Mouse (Mus musculus): ENCODE results near the gene Arpc5l. TPM values are rescaled to one million over a fixed set of nuclear protein-coding genes. Genes with fewer than 3 reads are reported as not detected.

Gene Arpc5l
- polyA plus RNA-seq, 1 experiment from 2014 or later: 137 TPM

DNA sequence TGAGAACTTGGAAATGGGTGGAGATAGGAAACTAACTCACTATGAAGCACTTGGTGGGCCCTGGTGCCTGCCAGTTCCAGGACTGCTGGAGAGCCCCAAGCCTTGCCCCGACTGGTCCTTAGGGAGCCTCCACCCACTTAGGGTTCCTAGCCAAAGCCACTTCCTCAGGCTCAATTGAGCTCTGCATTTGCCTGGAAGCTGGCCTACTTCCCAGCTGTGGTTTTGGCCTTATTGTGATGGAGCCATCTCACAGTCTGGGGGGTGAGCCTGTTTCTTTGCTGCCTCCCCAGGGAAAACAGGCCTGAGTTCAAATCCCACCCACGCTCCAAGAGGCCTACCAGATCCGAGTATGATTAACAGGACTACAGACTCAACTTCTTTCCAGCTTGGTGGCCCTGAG is 18.6 kb upstream of the Arpc5l start:
- H3K4me3 ChIP-seq: no peak overlapping the region
- no peak for DNase-seq (ENCODE audit: low spot score)
- 88% methylated on average over 3 of the region's 3 CpGs for WGBS
- no peaks in the 10 kb centered on the region for H3K27me3 ChIP-seq (ENCODE audit: insufficient read depth, poor library complexity, severe bottlenecking)
- H3K9me3 ChIP-seq: peaks cover 13% of the 10 kb centered on the region
- H3K27ac ChIP-seq: no peak overlapping the region
- no peaks in the 10 kb centered on the region for H3K4me1 ChIP-seq (replicated peaks)
- no peaks in the 10 kb centered on the region for H3K36me3 ChIP-seq

DNA sequence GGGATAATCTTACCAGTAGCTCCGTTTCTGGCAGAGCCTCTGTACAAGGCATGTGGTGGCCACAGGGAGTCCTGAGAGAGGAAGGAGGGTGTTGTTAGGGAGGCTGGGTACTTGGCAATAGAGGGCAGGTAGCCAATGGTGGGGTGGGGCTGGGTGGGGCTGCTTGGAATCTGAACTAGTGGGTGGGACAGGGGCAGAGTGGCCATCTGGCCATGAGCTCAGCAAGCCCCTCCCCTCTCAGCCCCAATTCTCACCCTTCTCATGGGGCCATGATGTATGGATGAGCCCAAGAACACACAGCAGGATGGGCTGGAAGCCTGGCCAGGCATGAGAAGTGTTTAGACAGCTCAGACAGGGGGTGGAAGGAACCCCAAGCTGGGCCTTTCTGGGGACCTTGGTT is 17.8 kb upstream of the Arpc5l start:
- no peaks in the 10 kb centered on the region for H3K36me3 ChIP-seq
- H3K27ac ChIP-seq: no peak overlapping the region
- H3K9me3 ChIP-seq: peaks cover 13% of the 10 kb centered on the region
- H3K27me3 ChIP-seq (ENCODE audit: insufficient read depth, poor library complexity, severe bottlenecking): no peaks in the 10 kb centered on the region
- WGBS: 78% methylated on average over 1 of the region's 1 CpGs
- no peak for DNase-seq (ENCODE audit: low spot score)
- no peaks in the 10 kb centered on the region for H3K4me1 ChIP-seq (replicated peaks)
- no peak overlapping the region for H3K4me3 ChIP-seq

DNA sequence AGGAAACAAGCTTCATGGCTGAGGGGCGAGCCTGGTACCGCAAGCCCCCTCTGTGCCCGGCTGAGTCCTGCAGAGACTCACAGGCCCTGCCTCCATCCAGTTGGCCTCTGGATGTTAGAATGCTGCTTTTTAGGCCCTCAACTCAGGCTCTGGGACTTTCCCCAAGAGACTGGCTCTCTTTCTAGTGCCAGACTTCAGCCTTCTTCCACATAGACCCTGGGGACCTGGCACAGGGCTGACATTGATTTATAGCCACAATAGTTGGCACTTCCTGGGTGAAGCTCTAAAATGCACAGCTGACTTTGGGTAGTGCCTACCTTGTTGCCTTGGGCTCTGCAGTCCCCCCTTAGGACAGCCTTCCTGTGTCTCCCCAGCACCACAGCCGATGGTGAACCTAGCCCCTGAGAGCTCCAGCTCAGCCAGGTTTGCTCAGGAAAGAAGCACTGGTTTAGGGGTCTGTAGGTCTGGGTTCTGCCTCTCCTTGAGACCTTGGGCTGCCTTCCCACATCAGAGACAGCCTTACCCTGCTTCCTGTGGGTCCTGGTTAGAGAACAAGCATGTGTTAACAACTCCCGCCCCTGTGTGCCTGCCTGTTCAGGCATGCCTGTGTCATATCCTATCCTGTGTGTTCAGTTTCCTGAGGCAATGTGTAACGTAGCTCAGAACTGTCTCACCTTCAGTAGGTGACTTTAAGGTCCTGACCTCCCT is 17.2 kb upstream of the Arpc5l start:
- Histone ChIP-seq H3K4me1 (replicated peaks) (no peaks in the 10 kb centered on the region), H3K27ac (no peak overlapping the region), H3K9me3 (peaks cover 13% of the 10 kb centered on the region), H3K27me3 (ENCODE audit: insufficient read depth, poor library complexity, severe bottlenecking) (no peaks in the 10 kb centered on the region), H3K4me3 (no peak overlapping the region), H3K36me3 (no peaks in the 10 kb centered on the region)
- DNase-seq (ENCODE audit: low spot score): no peak
- 78% methylated on average over 6 of the region's 6 CpGs for WGBS

DNA sequence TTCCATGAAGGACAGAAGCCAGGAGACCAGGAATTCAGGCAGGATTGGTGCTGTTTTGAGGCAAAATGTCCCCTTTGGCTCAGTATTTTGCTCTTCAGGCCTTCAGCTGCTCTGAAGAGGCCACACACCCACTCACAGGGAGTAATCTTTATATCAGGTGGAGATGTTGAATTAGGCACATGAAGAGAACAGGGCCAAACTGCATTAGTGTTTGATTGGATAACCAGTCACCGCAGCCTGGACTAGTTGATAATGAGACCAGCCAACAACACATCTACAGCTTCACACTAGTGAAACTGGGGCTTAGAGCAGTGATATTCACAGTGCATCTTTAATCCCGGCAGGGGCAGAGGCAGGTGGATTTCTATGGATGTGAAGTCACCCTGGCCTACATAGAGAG is 16.2 kb upstream of the Arpc5l start:
- 95% methylated on average over 2 of the region's 2 CpGs for WGBS
- no peaks in the 10 kb centered on the region for H3K4me1 ChIP-seq (replicated peaks)

DNA sequence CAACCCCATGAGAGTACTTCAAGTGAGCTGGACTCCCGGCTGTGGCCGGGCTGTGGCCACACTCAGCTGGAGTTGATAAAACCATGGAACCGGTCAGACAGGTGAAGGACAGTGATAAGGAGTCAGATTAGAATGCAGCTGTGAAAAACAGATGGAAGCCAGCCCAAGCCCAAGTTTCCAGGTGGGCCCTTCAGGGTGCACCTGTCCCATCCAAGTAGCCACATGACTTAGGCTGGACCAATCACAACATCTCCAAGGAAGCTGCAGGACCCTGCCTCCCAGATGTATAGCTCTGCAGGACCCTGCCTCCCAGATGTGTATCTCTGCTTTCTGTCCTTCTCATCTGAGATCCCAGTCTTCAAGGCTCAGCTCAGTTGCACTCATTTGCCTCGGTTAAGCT is 13.1 kb upstream of the Arpc5l start:
- 79% methylated on average over 4 of the region's 4 CpGs for WGBS
- no peaks in the 10 kb centered on the region for H3K36me3 ChIP-seq
- no peaks in the 10 kb centered on the region for H3K9me3 ChIP-seq
- no peaks in the 10 kb centered on the region for H3K27me3 ChIP-seq (ENCODE audit: insufficient read depth, poor library complexity, severe bottlenecking)
- H3K4me3 ChIP-seq: no peak overlapping the region
- H3K4me1 ChIP-seq (replicated peaks): no peaks in the 10 kb centered on the region
- H3K27ac ChIP-seq: no peak overlapping the region
- DNase-seq (ENCODE audit: low spot score): no peak

More for the DNA sequence above, 16.2 kb upstream of the Arpc5l start:
- no peaks in the 10 kb centered on the region for H3K27me3 ChIP-seq (ENCODE audit: insufficient read depth, poor library complexity, severe bottlenecking)
- H3K9me3 ChIP-seq: peaks cover 5% of the 10 kb centered on the region
- no peak for DNase-seq (ENCODE audit: low spot score)
- H3K36me3 ChIP-seq: no peaks in the 10 kb centered on the region
- no peak overlapping the region for H3K27ac ChIP-seq
- H3K4me3 ChIP-seq: no peak overlapping the region

GRCm38 (mm10) chr2:38992452-38992851 is 12.7 kb upstream of the Arpc5l start:
- Histone ChIP-seq H3K4me3 (no peak overlapping the region), H3K27ac (no peak overlapping the region), H3K4me1 (replicated peaks) (peaks cover 2% of the 10 kb centered on the region; the same call in 1 of the 2 replicates), H3K27me3 (ENCODE audit: insufficient read depth, poor library complexity, severe bottlenecking) (no peaks in the 10 kb centered on the region), H3K36me3 (no peaks in the 10 kb centered on the region), H3K9me3 (no peaks in the 10 kb centered on the region)
- WGBS: 71% methylated on average over 4 of the region's 4 CpGs
- DNase-seq (ENCODE audit: low spot score): no peak

GRCm38 (mm10) chr2:38997386-38998374 is 7.5 kb upstream of the Arpc5l start, which contains the start of gene Wdr38:
Gene Wdr38 (plus strand): TSS chr2:38997476.
- Histone ChIP-seq H3K36me3 (peaks cover 36% of the 10 kb centered on the region), H3K9me3 (no peaks in the 10 kb centered on the region), H3K27ac (peak within 1 kb of the TSS; percentile 70), H3K4me3 (peak within 1 kb of the TSS; percentile 43), H3K4me1 (replicated peaks) (peaks cover 21% of the 10 kb centered on the region), H3K27me3 (ENCODE audit: insufficient read depth, poor library complexity, severe bottlenecking) (no peaks in the 10 kb centered on the region)
- peak; percentile 91 for DNase-seq (ENCODE audit: low spot score)
- 16% methylated on average over 33 of the region's 33 CpGs for WGBS

GRCm38 (mm10) chr2:38999381-38999780 is 5.8 kb upstream of the Arpc5l start:
- H3K9me3 ChIP-seq: no peaks in the 10 kb centered on the region
- no peaks in the 10 kb centered on the region for H3K27me3 ChIP-seq (ENCODE audit: insufficient read depth, poor library complexity, severe bottlenecking)
- no peak overlapping the region for H3K27ac ChIP-seq
- DNase-seq (ENCODE audit: low spot score): no peak
- WGBS: 61% methylated on average over 4 of the region's 4 CpGs
- peaks cover 38% of the 10 kb centered on the region for H3K4me1 ChIP-seq (replicated peaks)
- no peak overlapping the region for H3K4me3 ChIP-seq
- peaks cover 51% of the 10 kb centered on the region for H3K36me3 ChIP-seq

- Histone ChIP-seq H3K27me3 (ENCODE audit: insufficient read depth, poor library complexity, severe bottlenecking) (no peaks in the 10 kb centered on the region), H3K36me3 (peaks cover 51% of the 10 kb centered on the region), H3K9me3 (no peaks in the 10 kb centered on the region), H3K4me3 (no peak overlapping the region), H3K27ac (no peak overlapping the region), H3K4me1 (replicated peaks) (peaks cover 39% of the 10 kb centered on the region)
- WGBS: 70% methylated on average over 8 of the region's 8 CpGs
- DNase-seq (ENCODE audit: low spot score): no peak
Measured at GRCm38 (mm10) chr2:38999910-39000586, 5.1 kb upstream of the Arpc5l start.

DNA sequence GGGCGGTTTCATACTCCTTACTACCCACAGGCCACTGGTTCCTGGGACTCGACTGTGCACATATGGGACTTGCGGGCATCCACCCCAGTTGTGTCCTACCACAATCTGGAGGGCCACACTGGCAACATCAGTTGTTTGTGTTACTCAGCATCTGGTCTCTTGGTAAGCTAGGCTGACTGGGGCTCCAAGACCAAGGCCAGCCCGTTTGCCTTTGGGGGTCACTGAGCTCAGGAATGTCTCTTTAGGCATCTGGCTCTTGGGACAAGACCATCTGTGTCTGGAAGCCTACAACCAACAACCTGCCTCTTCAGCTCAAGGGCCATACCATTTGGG is 4.6 kb upstream of the Arpc5l start:
- peaks cover 41% of the 10 kb centered on the region for H3K4me1 ChIP-seq (replicated peaks)
- H3K27ac ChIP-seq: no peak overlapping the region
- peaks cover 51% of the 10 kb centered on the region for H3K36me3 ChIP-seq
- WGBS: 90% methylated on average over 4 of the region's 4 CpGs
- DNase-seq (ENCODE audit: low spot score): no peak
- no peaks in the 10 kb centered on the region for H3K27me3 ChIP-seq (ENCODE audit: insufficient read depth, poor library complexity, severe bottlenecking)
- no peaks in the 10 kb centered on the region for H3K9me3 ChIP-seq
- H3K4me3 ChIP-seq: no peak overlapping the region

DNA sequence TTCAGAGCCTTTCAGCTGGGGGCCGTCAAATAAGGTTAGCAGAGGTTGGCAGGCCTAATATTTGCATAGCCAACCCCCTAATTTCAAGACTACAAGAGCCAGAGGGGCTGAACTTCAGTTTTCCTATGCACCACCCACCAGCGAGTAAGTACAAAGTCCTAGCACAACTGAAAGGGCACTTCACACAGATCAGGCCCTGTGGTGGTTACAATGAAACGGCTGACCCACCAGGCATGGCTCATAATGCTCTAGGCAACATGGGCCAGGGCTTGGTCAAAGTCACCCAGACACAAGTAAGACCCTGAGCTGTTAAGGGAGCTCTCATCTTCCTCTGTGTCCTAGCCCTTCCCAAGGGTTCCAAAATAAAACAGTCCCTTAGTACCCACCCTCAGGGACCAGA is 3.3 kb upstream of the Arpc5l start:
- H3K27ac ChIP-seq: no peak overlapping the region
- peaks cover 54% of the 10 kb centered on the region for H3K4me1 ChIP-seq (replicated peaks)
- no peak overlapping the region for H3K4me3 ChIP-seq
- H3K27me3 ChIP-seq (ENCODE audit: insufficient read depth, poor library complexity, severe bottlenecking): no peaks in the 10 kb centered on the region
- no peak for DNase-seq (ENCODE audit: low spot score)
- H3K9me3 ChIP-seq: no peaks in the 10 kb centered on the region
- 85% methylated on average over 3 of the region's 3 CpGs for WGBS
- peaks cover 51% of the 10 kb centered on the region for H3K36me3 ChIP-seq

DNA sequence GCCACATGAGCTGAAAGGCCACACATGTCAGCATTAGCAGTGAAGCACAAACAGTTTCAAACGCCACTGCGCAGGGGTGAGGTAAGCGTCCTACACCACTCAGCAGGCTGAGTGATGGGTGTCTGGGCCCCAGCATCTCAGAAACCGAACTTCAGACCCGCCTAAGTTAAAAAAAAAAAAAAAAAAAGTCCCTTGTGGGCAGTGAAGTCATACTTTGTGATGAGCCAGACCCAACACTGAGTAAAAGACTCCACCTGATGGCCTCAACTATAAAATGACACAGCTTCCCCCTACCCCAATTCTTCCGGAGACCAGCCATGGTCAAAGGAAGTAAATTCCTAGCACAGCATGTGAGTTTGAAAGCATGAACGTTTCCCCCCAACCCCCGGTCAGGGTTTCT is 2.0 kb upstream of the Arpc5l start:
- no peak overlapping the region for H3K27ac ChIP-seq
- WGBS: 63% methylated on average over 8 of the region's 8 CpGs
- H3K9me3 ChIP-seq: no peaks in the 10 kb centered on the region
- H3K36me3 ChIP-seq: peaks cover 51% of the 10 kb centered on the region
- no peak for DNase-seq (ENCODE audit: low spot score)
- no peaks in the 10 kb centered on the region for H3K27me3 ChIP-seq (ENCODE audit: insufficient read depth, poor library complexity, severe bottlenecking)
- H3K4me1 ChIP-seq (replicated peaks): peaks cover 50% of the 10 kb centered on the region
- H3K4me3 ChIP-seq: peak overlapping the region; percentile 94

DNA sequence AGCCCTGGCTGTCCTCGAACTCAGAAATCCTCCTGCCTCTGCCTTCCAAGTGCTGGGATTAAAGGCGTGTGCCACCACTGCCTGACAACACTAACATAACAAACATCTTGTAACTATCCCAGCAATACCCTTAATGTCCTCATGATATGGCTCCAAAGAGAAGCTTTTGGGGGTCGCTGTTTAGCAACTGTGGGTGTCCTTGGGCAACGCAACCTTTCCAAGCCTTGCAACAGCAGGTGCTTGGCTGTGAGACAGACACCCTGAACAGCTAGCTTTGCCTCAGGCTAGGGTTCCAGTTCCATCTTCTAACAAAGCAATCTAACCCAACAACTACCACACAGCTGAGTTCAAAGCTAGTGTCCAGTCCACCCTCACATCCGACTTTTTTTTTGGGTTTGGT is 1.6 kb upstream of the Arpc5l start:
- no peaks in the 10 kb centered on the region for H3K9me3 ChIP-seq
- H3K27me3 ChIP-seq (ENCODE audit: insufficient read depth, poor library complexity, severe bottlenecking): no peaks in the 10 kb centered on the region
- H3K27ac ChIP-seq: no peak overlapping the region
- peaks cover 49% of the 10 kb centered on the region for H3K4me1 ChIP-seq (replicated peaks)
- WGBS: 73% methylated on average over 5 of the region's 5 CpGs
- DNase-seq (ENCODE audit: low spot score): no peak
- H3K4me3 ChIP-seq: peak overlapping the region; percentile 94
- H3K36me3 ChIP-seq: peaks cover 51% of the 10 kb centered on the region

Data from hindbrain, embryonic 10.5 days (tissue).